Mouse (Mus musculus): ENCODE measurements around the gene Tfap2b.

DNA sequence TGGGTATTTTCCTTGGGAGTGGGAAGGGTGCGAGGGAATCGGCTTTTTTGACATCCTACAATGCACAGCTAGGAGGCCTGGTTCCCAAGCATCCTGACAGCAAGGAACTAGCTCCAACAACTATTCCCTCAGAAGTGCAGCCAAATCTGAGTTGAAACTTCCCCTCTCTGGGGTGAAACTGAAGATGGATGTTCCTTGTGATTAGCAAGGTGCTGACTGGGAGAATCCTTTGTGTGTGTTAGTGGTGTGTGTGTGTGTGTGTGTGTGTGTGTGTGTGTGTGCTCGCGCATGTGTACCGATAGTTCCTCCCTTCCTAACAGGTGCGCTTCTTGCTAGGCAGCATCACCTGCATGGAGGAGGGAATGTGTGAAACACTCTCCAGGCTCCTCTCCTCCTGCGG lies 9.5 kb downstream of the Tfap2b start:
- TF ChIP-seq EP300 (IDR thresholded peaks at IDR 0.05; ENCODE audit: low read depth) (no peak), CTCF (IDR thresholded peaks at IDR 0.05; ENCODE audit: low read depth) (no peak)
